Mouse (Mus musculus): Measurements from ENCODE around the gene Tufm. TPM values are rescaled to one million over a fixed set of nuclear protein-coding genes. Genes with fewer than 3 reads are reported as not detected.
A peak's percentile ranks its signal among the peaks of the same experiment; 100 is the strongest.

Tufm gene
- 100 and 102 TPM in 2 replicates for polyA plus RNA-seq (2011; ENCODE audit: insufficient read depth, insufficient read length, low read depth, missing spikeins)

GRCm38 (mm10) chr7:126487052-126487483, at the start of gene Tufm:
Gene Tufm (plus strand): TSS chr7:126487361.
- H3K36me3 ChIP-seq (ENCODE audit: control insufficient read depth, insufficient read depth, low read length, poor library complexity, severe bottlenecking): peaks cover 23% of the 10 kb centered on the region
- TF ChIP-seq POLR2A (IDR thresholded peaks at IDR 0.05; ENCODE audit: insufficient read depth, low read length) (no peak), EP300 (IDR thresholded peaks at IDR 0.05; ENCODE audit: insufficient read depth, low read depth, low read length) (no peak), CTCF (IDR thresholded peaks at IDR 0.05; ENCODE audit: low read depth, low read length) (no peak)
- peak within 1 kb of the TSS; percentile 93 for H3K4me3 ChIP-seq (ENCODE audit: low read depth, low read length)
- peak within 1 kb of the TSS; percentile 41; the same call in 1 of the 2 replicates for H3K27ac ChIP-seq (ENCODE audit: insufficient read depth, low read length)
- no peaks in the 10 kb centered on the region for H3K9me3 ChIP-seq (replicated peaks; ENCODE audit: control insufficient read depth, insufficient read depth, low read length, poor library complexity, severe bottlenecking)
- no peaks in the 10 kb centered on the region for H3K4me1 ChIP-seq (ENCODE audit: control insufficient read depth, insufficient read depth, low read length)
- H3K9ac ChIP-seq (ENCODE audit: low read depth, poor library complexity, severe bottlenecking): peak within 1 kb of the TSS; percentile 88
- no peaks in the 10 kb centered on the region for H3K27me3 ChIP-seq (ENCODE audit: control insufficient read depth, insufficient read depth, low read length, poor library complexity, severe bottlenecking)

- no peak overlapping the region for H3K9ac ChIP-seq (ENCODE audit: low read depth, poor library complexity, severe bottlenecking)
- no peaks in the 10 kb centered on the region for H3K9me3 ChIP-seq (replicated peaks; ENCODE audit: control insufficient read depth, insufficient read depth, low read length, poor library complexity, severe bottlenecking)
- TF ChIP-seq CTCF (IDR thresholded peaks at IDR 0.05; ENCODE audit: low read depth, low read length) (no peak), POLR2A (IDR thresholded peaks at IDR 0.05; ENCODE audit: insufficient read depth, low read length) (no peak), EP300 (IDR thresholded peaks at IDR 0.05; ENCODE audit: insufficient read depth, low read depth, low read length) (no peak)
- no peaks in the 10 kb centered on the region for H3K36me3 ChIP-seq (ENCODE audit: control insufficient read depth, insufficient read depth, low read length, poor library complexity, severe bottlenecking)
- no peak overlapping the region for H3K4me3 ChIP-seq (ENCODE audit: low read depth, low read length)
- no peaks in the 10 kb centered on the region for H3K4me1 ChIP-seq (ENCODE audit: control insufficient read depth, insufficient read depth, low read length)
- no peaks in the 10 kb centered on the region for H3K27me3 ChIP-seq (ENCODE audit: control insufficient read depth, insufficient read depth, low read length, poor library complexity, severe bottlenecking)
- no peak overlapping the region for H3K27ac ChIP-seq (ENCODE audit: insufficient read depth, low read length)
These were observed 47.0 kb upstream of the Tufm start for GRCm38 (mm10) chr7:126440134-126440533.

GRCm38 (mm10) chr7:126443997-126444396, 43.2 kb upstream of the Tufm start:
- H3K9ac ChIP-seq (ENCODE audit: low read depth, poor library complexity, severe bottlenecking): no peak overlapping the region
- no peak overlapping the region for H3K27ac ChIP-seq (ENCODE audit: insufficient read depth, low read length)
- H3K36me3 ChIP-seq (ENCODE audit: control insufficient read depth, insufficient read depth, low read length, poor library complexity, severe bottlenecking): no peaks in the 10 kb centered on the region
- H3K27me3 ChIP-seq (ENCODE audit: control insufficient read depth, insufficient read depth, low read length, poor library complexity, severe bottlenecking): no peaks in the 10 kb centered on the region
- no peak overlapping the region for H3K4me3 ChIP-seq (ENCODE audit: low read depth, low read length)
- TF ChIP-seq POLR2A (IDR thresholded peaks at IDR 0.05; ENCODE audit: insufficient read depth, low read length): no peak
- TF ChIP-seq EP300 (IDR thresholded peaks at IDR 0.05; ENCODE audit: insufficient read depth, low read depth, low read length): no peak
- TF ChIP-seq CTCF (IDR thresholded peaks at IDR 0.05; ENCODE audit: low read depth, low read length): no peak
- H3K4me1 ChIP-seq (ENCODE audit: control insufficient read depth, insufficient read depth, low read length): no peaks in the 10 kb centered on the region
- no peaks in the 10 kb centered on the region for H3K9me3 ChIP-seq (replicated peaks; ENCODE audit: control insufficient read depth, insufficient read depth, low read length, poor library complexity, severe bottlenecking)

GRCm38 (mm10) chr7:126444536-126444935, 42.6 kb upstream of the Tufm start:
- TF ChIP-seq EP300 (IDR thresholded peaks at IDR 0.05; ENCODE audit: insufficient read depth, low read depth, low read length) (no peak), CTCF (IDR thresholded peaks at IDR 0.05; ENCODE audit: low read depth, low read length) (no peak), POLR2A (IDR thresholded peaks at IDR 0.05; ENCODE audit: insufficient read depth, low read length) (no peak)
- no peaks in the 10 kb centered on the region for H3K36me3 ChIP-seq (ENCODE audit: control insufficient read depth, insufficient read depth, low read length, poor library complexity, severe bottlenecking)
- no peaks in the 10 kb centered on the region for H3K4me1 ChIP-seq (ENCODE audit: control insufficient read depth, insufficient read depth, low read length)
- no peak overlapping the region for H3K9ac ChIP-seq (ENCODE audit: low read depth, poor library complexity, severe bottlenecking)
- no peaks in the 10 kb centered on the region for H3K9me3 ChIP-seq (replicated peaks; ENCODE audit: control insufficient read depth, insufficient read depth, low read length, poor library complexity, severe bottlenecking)
- H3K27ac ChIP-seq (ENCODE audit: insufficient read depth, low read length): no peak overlapping the region
- H3K27me3 ChIP-seq (ENCODE audit: control insufficient read depth, insufficient read depth, low read length, poor library complexity, severe bottlenecking): no peaks in the 10 kb centered on the region
- H3K4me3 ChIP-seq (ENCODE audit: low read depth, low read length): no peak overlapping the region

GRCm38 (mm10) chr7:126445104-126445815, 41.9 kb upstream of the Tufm start:
- Histone ChIP-seq H3K9ac (ENCODE audit: low read depth, poor library complexity, severe bottlenecking) (no peak overlapping the region), H3K4me3 (ENCODE audit: low read depth, low read length) (no peak overlapping the region), H3K36me3 (ENCODE audit: control insufficient read depth, insufficient read depth, low read length, poor library complexity, severe bottlenecking) (no peaks in the 10 kb centered on the region), H3K9me3 (replicated peaks; ENCODE audit: control insufficient read depth, insufficient read depth, low read length, poor library complexity, severe bottlenecking) (no peaks in the 10 kb centered on the region), H3K27me3 (ENCODE audit: control insufficient read depth, insufficient read depth, low read length, poor library complexity, severe bottlenecking) (no peaks in the 10 kb centered on the region), H3K4me1 (ENCODE audit: control insufficient read depth, insufficient read depth, low read length) (no peaks in the 10 kb centered on the region), H3K27ac (ENCODE audit: insufficient read depth, low read length) (no peak overlapping the region)
- TF ChIP-seq CTCF (IDR thresholded peaks at IDR 0.05; ENCODE audit: low read depth, low read length): no peak
- no peak for TF ChIP-seq EP300 (IDR thresholded peaks at IDR 0.05; ENCODE audit: insufficient read depth, low read depth, low read length)
- TF ChIP-seq POLR2A (IDR thresholded peaks at IDR 0.05; ENCODE audit: insufficient read depth, low read length): no peak

- H3K27ac ChIP-seq (ENCODE audit: insufficient read depth, low read length): no peak overlapping the region
- no peaks in the 10 kb centered on the region for H3K4me1 ChIP-seq (ENCODE audit: control insufficient read depth, insufficient read depth, low read length)
- no peaks in the 10 kb centered on the region for H3K36me3 ChIP-seq (ENCODE audit: control insufficient read depth, insufficient read depth, low read length, poor library complexity, severe bottlenecking)
- H3K4me3 ChIP-seq (ENCODE audit: low read depth, low read length): peak overlapping the region; percentile 31
- TF ChIP-seq POLR2A (IDR thresholded peaks at IDR 0.05; ENCODE audit: insufficient read depth, low read length): no peak
- TF ChIP-seq EP300 (IDR thresholded peaks at IDR 0.05; ENCODE audit: insufficient read depth, low read depth, low read length): no peak
- no peak for TF ChIP-seq CTCF (IDR thresholded peaks at IDR 0.05; ENCODE audit: low read depth, low read length)
- H3K9me3 ChIP-seq (replicated peaks; ENCODE audit: control insufficient read depth, insufficient read depth, low read length, poor library complexity, severe bottlenecking): no peaks in the 10 kb centered on the region
- H3K9ac ChIP-seq (ENCODE audit: low read depth, poor library complexity, severe bottlenecking): no peak overlapping the region
- H3K27me3 ChIP-seq (ENCODE audit: control insufficient read depth, insufficient read depth, low read length, poor library complexity, severe bottlenecking): no peaks in the 10 kb centered on the region
These were observed 40.9 kb upstream of the Tufm start for GRCm38 (mm10) chr7:126446217-126446616.
